Mouse (Mus musculus) intestine, embryonic 16.5 days (tissue): ENCODE results near the gene Gm42417. TPM values are rescaled to one million over a fixed set of nuclear protein-coding genes. Genes with fewer than 3 reads are reported as not detected.

Experiments
- ATAC-seq: fragments of 200-750 bp; cut with Nextera tagmentation; 2 replicates; pipeline ENCODE4 v1.8.0; 2017; ENCODE audit warnings: moderate TSS enrichment, moderate library complexity
- H3K27ac ChIP-seq: fragments of 300-500 bp; sonication (generic); 2 replicates; pipeline ENCODE4 v1.5.1; 2014; ENCODE audit warnings: mild to moderate bottlenecking, low read length
- H3K27me3 ChIP-seq: fragments of 300-500 bp; sonication (generic); replicated peaks from 2 replicates; pipeline ENCODE4 v1.6.1; 2014; ENCODE audit warnings: low read length, control low read depth, mixed read lengths; ENCODE audit not compliant: control insufficient read depth, insufficient read depth
- H3K36me3 ChIP-seq: fragments of 300-500 bp; sonication (generic); 2 replicates; pipeline ENCODE4 v1.6.1; 2014; ENCODE audit warnings: low read length, control low read depth; ENCODE audit not compliant: control insufficient read depth, insufficient read depth
- H3K4me1 ChIP-seq: fragments of 300-500 bp; sonication (generic); 2 replicates; pipeline ENCODE4 v1.6.1; 2014; ENCODE audit warnings: low read length, control low read depth, mixed read lengths; ENCODE audit not compliant: control insufficient read depth, insufficient read depth
- H3K4me2 ChIP-seq: fragments of 300-500 bp; sonication (generic); 2 replicates; pipeline ENCODE4 v1.6.1; 2014; ENCODE audit warnings: low read depth, low read length, control low read depth
- H3K4me3 ChIP-seq: fragments of 300-500 bp; sonication (generic); 2 replicates; pipeline ENCODE4 v1.5.1; 2014; ENCODE audit warnings: mild to moderate bottlenecking, low read length
- H3K9ac ChIP-seq: fragments of 300-500 bp; sonication (generic); 2 replicates; pipeline ENCODE4 v1.6.1; 2014; ENCODE audit warnings: low read depth, low read length
- H3K9me3 ChIP-seq: fragments of 300-500 bp; sonication (generic); 2 replicates; pipeline ENCODE4 v1.6.1; 2016; ENCODE audit warnings: low read length, control low read depth; ENCODE audit not compliant: control insufficient read depth
- WGBS: fragments of 180-500 bp; shearing (Covaris S2); extraction: QIAGEN DNeasy Blood & Tissue Kit; methylation state at CpG from one replicate; pipeline ENCODE4 v1.1.7; 2014; 5-methylcytosine and 5-hydroxymethylcytosine counted together
- polyA plus RNA-seq: library from polyadenylated mRNA; unstranded; fragments of >200 nt; fragmentation: Nextera tagmentation; extraction: Ambion mirVana; gene quantifications from 2 replicates; pipeline ENCODE4 v1.2.1, GENCODE M21; 2015

Gm42417 gene
- polyA plus RNA-seq, 1 experiment from 2014 or later, result 0.37 TPM

DNA sequence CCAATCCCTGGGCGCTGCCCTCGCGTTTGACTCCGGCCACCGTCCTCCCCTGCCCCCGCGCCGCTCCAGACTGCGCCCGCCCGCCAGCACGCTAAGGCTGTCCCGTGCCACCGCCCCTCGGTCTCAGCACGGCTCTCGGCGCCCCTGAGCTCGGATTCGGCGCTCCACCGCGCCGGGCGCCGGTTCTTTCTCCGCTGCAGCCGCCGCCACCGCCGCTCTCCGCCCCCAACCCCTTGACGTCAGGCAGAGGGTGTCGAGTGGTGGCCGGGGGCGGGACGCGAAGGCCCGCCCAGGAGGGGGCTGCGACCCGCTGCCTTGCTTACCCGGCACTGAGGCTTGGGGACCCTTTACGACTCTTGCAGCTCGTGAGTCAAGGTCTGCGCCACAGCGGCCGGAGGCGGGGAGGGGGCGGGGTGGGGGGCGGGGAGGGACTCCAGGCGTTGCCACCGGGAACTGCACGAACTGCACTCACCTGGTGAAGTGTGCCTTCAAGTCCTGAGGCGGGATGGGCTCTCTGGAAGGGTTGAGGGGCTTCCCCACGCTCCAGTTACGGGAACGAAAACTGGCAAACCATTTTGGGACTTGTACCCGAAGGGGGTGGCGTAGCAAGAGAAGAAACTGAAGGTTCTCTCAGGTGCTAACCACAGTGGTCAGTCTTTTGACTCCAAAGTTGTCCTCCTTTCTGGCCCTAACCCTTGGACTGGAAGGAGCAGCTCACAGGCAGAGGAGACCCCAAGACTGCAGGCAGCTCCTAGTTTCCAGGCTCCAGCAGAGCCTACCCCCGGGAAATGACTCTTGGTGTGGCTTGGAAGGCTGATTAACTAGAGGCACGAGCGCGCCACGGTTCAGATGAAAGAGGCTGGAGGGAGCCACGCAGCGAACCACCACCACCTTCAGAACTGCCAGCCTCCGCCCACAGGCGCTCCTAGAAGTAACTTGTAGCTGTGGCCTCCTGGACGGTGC, 19.1 kb upstream of the Gm42417 start, which contains the start of gene Sema4c:
Sema4c (minus strand) TSS at position 319 of the 963 bp plus-strand sequence.
- Histone ChIP-seq H3K27ac (peak within 1 kb of the TSS; percentile 98), H3K36me3 (peaks cover 9% of the 10 kb centered on the region), H3K9ac (peak within 1 kb of the TSS; percentile 94), H3K4me1 (peaks cover 40% of the 10 kb centered on the region), H3K9me3 (no peaks in the 10 kb centered on the region), H3K4me2 (peak within 1 kb of the TSS; percentile 86), H3K4me3 (peak within 1 kb of the TSS; percentile 89), H3K27me3 (no peaks in the 10 kb centered on the region)
- peak; percentile 57 for ATAC-seq
- WGBS, result 2% methylated on average over 65 of the region's 69 CpGs

DNA sequence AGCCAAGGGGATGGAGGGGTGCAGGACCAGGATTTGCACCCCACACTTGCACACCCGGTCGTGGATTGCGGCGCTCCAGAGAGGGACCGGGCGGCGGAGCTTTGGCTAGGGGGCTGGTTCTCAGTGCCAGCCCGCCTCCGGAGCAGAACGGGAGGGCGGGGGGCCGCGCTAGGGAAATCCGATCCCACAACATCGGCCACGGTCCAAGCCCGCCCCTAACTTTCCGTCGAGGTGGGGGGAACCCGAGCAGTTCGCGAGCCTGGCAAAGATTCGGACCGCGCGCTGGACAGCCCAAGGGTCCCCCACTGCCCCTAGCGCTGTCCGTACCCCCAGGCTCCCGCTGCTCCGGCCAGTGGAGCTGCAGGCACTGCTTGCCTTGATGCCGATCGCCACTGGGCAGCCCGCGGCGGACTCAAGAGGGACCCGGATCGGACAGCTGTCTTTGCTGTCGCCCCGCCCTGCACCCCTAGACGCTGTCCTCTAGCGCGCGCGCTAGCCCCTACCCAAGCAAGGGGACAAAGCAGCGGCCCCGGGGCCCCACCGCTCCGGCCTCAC, 18.3 kb upstream of the Gm42417 start:
- Histone ChIP-seq H3K36me3 (peaks cover 15% of the 10 kb centered on the region), H3K9ac (peak overlapping the region; percentile 94), H3K4me1 (peaks cover 34% of the 10 kb centered on the region), H3K9me3 (no peaks in the 10 kb centered on the region), H3K4me3 (peak overlapping the region; percentile 89), H3K4me2 (peak overlapping the region; percentile 86), H3K27ac (peak overlapping the region; percentile 98), H3K27me3 (no peaks in the 10 kb centered on the region)
- under 1% methylated on average over 48 of the region's 48 CpGs for WGBS
- ATAC-seq, result peak; percentile 76

DNA sequence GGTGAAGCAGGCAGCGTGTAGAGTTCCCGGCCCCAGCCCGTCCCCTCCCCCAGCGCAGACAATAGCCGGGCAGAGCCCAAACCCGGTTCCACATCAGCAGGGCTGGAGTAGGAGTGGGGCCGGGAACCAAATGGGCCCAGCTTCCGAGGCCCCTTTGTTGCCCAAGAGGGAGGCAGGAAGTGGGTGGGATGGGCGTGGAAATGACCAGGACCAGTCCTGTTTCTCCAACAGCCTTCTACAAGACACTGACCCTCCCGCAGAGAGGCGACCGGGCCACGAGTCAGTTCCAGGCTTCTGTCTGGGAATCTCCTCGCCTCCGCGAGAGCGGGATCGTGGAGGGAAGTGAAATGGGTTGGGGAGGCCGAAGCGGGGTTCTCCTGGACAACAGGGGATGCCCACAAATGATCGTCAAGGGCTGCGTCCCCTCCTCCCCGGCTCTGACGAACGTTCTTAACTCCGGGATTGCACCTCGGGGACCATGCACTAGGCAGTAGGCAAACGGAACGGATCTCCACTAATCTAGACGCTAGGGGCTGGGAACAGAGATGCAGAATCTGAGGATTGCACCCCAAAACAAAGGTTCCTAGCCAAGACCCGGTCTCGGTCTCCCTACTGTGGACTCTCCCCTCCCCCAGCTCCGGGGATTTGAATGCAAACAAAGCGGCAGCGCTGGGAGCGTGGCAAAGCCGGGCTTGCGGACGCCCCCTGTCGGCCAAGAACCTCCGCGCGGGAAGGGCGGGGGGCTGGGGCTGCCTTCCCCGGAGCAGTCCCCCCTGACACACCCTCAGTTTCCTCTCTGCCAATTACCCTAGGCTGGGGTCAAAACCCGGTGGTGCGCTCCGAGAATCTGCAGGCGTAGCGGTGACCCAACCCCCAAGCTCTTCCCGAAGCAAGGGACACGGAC, 17.6 kb upstream of the Gm42417 start:
- peak overlapping the region; percentile 94 for H3K9ac ChIP-seq
- no peaks in the 10 kb centered on the region for H3K9me3 ChIP-seq
- peak overlapping the region; percentile 98 for H3K27ac ChIP-seq
- H3K4me1 ChIP-seq, result peaks cover 34% of the 10 kb centered on the region
- H3K36me3 ChIP-seq, result peaks cover 21% of the 10 kb centered on the region
- H3K4me3 ChIP-seq, result peak overlapping the region; percentile 89
- peak overlapping the region; percentile 86 for H3K4me2 ChIP-seq
- under 1% methylated on average over 52 of the region's 52 CpGs for WGBS
- no peaks in the 10 kb centered on the region for H3K27me3 ChIP-seq
- ATAC-seq, result peak; percentile 75

DNA sequence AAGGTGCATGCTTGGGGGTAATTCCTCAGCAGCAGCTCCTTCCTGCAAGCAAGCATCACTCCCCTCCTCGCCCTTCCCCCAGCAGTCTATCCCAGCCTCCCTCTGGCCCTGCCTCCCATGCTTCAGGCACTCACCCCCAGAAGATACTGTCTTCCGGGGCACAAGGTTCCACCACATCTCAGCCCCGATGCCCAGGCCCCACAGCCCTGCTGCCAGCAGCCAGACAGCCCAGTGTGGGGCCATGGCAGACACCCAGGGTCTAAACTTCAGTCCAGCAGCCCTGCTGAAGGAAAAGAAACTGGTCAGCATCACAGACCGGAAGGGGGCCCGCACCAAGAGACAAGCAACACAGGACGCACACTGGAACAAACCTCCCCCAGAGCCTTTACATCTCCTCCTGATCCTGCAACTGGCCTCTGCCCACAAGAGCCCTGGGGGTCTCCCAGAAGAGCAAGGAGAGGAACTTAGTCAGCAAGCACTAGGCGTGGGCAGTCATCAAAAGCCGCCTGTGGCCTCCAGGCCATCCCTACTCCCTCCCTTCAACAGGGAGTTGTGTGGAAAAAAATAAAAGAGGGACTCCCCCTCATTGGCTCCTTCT, 16.7 kb upstream of the Gm42417 start:
- no peaks in the 10 kb centered on the region for H3K9me3 ChIP-seq
- peak overlapping the region; percentile 86 for H3K4me2 ChIP-seq
- ATAC-seq, result no peak
- peaks cover 34% of the 10 kb centered on the region for H3K4me1 ChIP-seq
- H3K9ac ChIP-seq, result peak overlapping the region; percentile 94
- H3K27me3 ChIP-seq, result no peaks in the 10 kb centered on the region
- 6% methylated on average over 8 of the region's 8 CpGs for WGBS
- peak overlapping the region; percentile 89 for H3K4me3 ChIP-seq
- H3K36me3 ChIP-seq, result peaks cover 22% of the 10 kb centered on the region
- peak overlapping the region; percentile 98 for H3K27ac ChIP-seq

DNA sequence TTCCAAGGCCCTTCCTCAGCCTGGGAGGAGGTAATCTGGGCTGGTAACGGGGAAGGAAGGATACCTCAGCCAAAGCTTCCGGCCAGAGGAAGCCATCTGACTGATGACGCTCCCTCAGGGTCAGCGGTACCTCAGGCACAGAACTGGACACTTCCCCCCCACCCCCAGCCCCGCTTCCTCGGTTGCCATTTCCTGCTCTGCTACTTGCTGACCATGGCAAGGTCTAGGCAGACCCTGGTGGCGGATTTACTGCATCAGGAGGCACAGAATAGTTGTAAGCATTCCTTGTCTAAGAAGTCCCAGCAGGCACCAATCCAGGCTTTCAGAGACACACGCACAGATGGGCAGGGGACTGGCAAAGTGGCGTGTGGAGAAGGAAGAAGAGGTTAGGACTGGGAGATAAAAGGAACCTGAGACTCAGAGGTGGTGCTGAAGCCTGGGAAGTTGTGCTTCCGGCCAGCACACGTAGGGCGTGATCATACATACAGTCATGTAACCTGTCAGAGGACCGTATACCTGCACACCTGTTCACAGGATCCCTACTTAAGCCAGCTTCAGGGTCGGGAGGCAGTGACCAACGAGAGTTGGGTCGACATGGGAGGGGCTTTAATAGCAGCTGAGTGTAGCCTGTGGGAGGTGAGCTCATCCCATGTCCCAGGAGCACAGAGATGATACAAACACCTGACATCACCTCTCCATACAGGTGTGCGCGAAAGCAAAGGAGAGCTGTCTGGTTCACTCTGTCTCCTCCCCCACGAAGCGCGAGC, 15.6 kb upstream of the Gm42417 start:
- H3K27me3 ChIP-seq, result no peaks in the 10 kb centered on the region
- WGBS, result 69% methylated on average over 21 of the region's 21 CpGs
- ATAC-seq, result no peak
- peak overlapping the region; percentile 42; the same call in 1 of the 2 replicates for H3K27ac ChIP-seq
- peaks cover 26% of the 10 kb centered on the region for H3K36me3 ChIP-seq
- H3K9ac ChIP-seq, result peak overlapping the region; percentile 94; the same call in 1 of the 2 replicates
- peaks cover 34% of the 10 kb centered on the region for H3K4me1 ChIP-seq
- no peaks in the 10 kb centered on the region for H3K9me3 ChIP-seq
- H3K4me2 ChIP-seq, result peak overlapping the region; percentile 86; the same call in 1 of the 2 replicates
- H3K4me3 ChIP-seq, result peak overlapping the region; percentile 89

DNA sequence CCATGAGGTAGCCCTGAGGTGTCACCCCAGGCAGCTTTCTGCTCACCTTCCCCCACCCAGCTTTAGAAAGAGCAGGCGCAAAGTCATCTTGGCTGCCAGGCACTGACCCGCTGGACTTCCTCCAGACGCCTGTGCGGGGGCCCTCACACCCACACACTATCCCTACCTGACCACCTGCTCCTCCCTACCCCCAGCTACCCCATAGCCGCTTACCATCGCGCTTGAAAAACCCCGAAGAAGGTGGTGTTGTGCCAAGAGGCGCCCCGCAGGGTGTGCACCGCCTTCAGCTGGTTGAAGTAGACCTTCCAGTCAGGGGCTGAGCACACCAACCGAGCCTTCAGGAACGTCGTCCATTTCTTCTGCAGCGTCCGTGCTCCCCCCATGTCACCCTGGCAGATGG, 13.3 kb upstream of the Gm42417 start:
- Histone ChIP-seq H3K27ac (no peak overlapping the region), H3K36me3 (peaks cover 36% of the 10 kb centered on the region), H3K9ac (no peak overlapping the region), H3K4me3 (no peak overlapping the region), H3K9me3 (no peaks in the 10 kb centered on the region), H3K4me1 (peaks cover 39% of the 10 kb centered on the region), H3K4me2 (no peak overlapping the region), H3K27me3 (no peaks in the 10 kb centered on the region)
- ATAC-seq, result no peak
- 82% methylated on average over 16 of the region's 16 CpGs for WGBS

DNA sequence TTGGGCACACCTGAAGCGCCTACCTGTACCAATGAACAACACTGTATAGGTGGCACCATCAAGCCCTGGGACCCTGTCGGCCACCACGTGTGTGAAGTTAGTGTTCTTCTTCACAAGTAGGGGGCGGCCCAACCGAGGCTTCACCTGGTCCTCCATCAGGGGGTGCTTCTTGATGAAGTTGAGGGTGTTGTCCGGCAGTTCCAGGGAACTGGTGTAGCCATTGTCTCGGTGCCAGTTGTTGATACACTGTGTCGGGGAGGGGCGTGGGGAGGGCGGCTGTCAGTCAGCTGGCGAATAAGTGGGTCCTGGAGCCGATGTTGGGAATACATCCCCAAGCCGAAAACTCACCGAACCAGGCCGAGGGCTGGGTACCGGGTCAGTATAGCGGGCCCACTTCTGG, 12.7 kb upstream of the Gm42417 start:
- Histone ChIP-seq H3K4me2 (no peak overlapping the region), H3K4me3 (no peak overlapping the region), H3K36me3 (peaks cover 36% of the 10 kb centered on the region), H3K27ac (no peak overlapping the region), H3K4me1 (peaks cover 41% of the 10 kb centered on the region), H3K27me3 (no peaks in the 10 kb centered on the region), H3K9me3 (no peaks in the 10 kb centered on the region), H3K9ac (no peak overlapping the region)
- ATAC-seq, result no peak
- WGBS, result 88% methylated on average over 17 of the region's 17 CpGs

DNA sequence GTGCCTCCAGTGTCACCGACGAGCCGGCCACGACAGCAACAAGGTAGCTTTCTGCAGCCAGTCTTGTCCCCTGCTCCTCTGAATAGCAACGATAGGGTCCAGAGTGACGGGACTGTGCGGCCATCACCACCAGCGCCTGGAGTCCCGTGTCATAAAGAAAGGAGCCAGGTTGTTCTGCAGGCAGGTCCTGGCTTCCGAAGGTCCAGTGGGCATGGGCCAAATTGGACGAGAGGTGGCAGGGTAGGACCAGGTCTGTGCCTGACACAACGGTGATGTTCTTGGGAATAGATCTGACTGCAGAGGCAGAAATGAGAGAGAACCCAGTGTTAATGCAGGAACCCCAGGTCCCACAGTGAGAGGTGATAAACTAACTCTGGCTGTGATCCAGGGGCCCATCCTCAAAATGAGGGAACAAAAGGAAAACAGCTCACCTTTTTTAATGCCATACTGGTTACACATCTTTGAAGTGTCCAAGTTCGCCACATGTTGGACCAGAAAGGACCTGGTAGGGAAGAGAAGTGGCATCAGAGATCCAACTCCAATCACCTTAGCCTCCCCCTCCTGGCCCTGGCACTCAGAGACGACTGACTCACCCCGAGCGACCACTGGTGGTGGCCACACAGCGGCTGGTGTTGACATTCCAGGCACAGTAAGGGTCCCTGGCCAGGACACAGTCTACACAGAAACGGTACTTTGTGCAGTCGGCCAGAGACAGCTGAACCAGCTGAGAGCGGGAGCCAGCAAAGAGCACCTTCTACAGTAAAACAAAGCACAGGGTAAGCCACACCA, 11.0 kb upstream of the Gm42417 start:
- no peak for ATAC-seq
- Histone ChIP-seq H3K4me2 (no peak overlapping the region), H3K9me3 (no peaks in the 10 kb centered on the region), H3K9ac (no peak overlapping the region), H3K27ac (no peak overlapping the region), H3K27me3 (no peaks in the 10 kb centered on the region), H3K36me3 (peaks cover 36% of the 10 kb centered on the region), H3K4me3 (no peak overlapping the region), H3K4me1 (peaks cover 46% of the 10 kb centered on the region)
- WGBS, result 75% methylated on average over 20 of the region's 20 CpGs
